Mouse (Mus musculus): ENCODE measurements around the gene Sh3pxd2b. TPM values are rescaled to one million over a fixed set of nuclear protein-coding genes. Genes with fewer than 3 reads are reported as not detected.

The Sh3pxd2b gene
- polyA plus RNA-seq (2014; fragmentation: Illumina TruSeq; extraction: RNeasy Lipid Tissue Mini Kit (QIAGEN cat#74804); ENCODE audit: low read depth, low replicate concordance) = 2.2 TPM

GRCm38 (mm10) chr11:32347607-32348432 is at the start of gene Sh3pxd2b:
Gene Sh3pxd2b (plus strand): TSS chr11:32347820.

DNA sequence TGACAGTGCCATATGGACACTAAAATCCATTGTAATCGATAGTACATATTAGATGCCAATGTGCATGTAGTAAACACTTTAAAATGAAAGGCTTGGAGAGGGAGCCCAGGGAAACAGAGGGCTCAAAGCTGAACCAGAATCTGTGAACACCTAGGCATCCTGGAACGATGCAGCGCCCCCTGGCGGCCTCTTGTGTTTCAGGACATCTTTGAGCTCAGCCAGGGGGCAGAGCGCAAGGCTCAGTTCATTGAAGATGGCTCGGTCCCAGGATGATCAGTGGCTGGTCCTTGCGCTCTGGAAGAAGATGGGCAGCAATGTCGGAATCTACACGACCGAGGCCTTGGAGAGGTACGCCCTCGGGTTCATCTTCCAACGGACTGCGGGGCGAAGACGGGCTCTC is 47.8 kb upstream of the Sh3pxd2b start, which contains the start of gene Hbq1a:
Gene Hbq1a, plus strand, starts transcription at position 205 of the 400 bp plus-strand sequence.

DNA sequence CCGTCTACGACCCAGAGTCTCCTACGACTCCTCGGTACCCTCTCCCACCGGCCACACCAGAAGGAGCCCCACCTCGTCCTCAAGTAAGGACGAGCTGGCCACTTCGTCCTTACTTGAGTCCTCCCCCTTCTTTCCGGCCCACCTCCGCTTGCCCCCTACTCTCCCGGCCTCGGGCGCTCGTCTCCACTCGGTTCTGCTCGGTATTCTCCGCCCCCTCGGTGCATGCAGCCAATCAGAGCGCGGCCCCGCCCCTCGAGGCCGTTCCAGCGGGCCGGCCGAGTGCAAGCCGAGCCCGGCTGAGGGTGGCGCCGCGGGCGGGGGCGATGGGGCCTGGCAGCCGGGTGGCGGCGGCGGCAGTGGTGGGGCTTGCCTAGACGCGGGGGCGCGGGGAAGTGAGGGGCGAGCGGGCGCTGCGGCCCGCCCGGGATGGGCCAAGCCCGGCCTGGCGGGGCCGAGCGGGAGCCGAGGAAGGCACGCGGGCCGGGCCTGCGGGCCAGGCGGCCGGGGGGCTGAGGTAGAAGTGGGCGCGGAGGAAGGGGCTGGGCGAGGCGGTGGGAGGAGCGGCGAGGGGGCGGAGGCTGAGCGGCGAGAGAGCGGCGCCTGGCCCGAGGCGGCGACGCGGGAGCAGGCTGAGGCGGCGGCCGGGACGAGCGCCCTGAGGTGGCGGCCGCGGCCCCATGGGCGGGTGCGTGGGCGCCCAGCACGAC is 107.3 kb downstream of the Sh3pxd2b start, which contains the start of gene Ubtd2:
Gene Ubtd2, plus strand, starts transcription at position 571 of the 707 bp plus-strand sequence.

Other genes starting within 250 kb of the Sh3pxd2b start
- gene Il9r, start 147.5 kb upstream of the Sh3pxd2b start, polyA plus RNA-seq (2014; fragmentation: Illumina TruSeq; extraction: RNeasy Lipid Tissue Mini Kit (QIAGEN cat#74804); ENCODE audit: low read depth, low replicate concordance) = 0.98 TPM
- gene Snrnp25, start 142.4 kb upstream of the Sh3pxd2b start, polyA plus RNA-seq (2014; fragmentation: Illumina TruSeq; extraction: RNeasy Lipid Tissue Mini Kit (QIAGEN cat#74804); ENCODE audit: low read depth, low replicate concordance) = 5.9 TPM
- gene Rhbdf1, start 125.5 kb upstream of the Sh3pxd2b start, polyA plus RNA-seq (2014; fragmentation: Illumina TruSeq; extraction: RNeasy Lipid Tissue Mini Kit (QIAGEN cat#74804); ENCODE audit: low read depth, low replicate concordance) = 0.28 TPM
- 6.3 TPM for gene Mpg, start 121.3 kb upstream of the Sh3pxd2b start, polyA plus RNA-seq (2014; fragmentation: Illumina TruSeq; extraction: RNeasy Lipid Tissue Mini Kit (QIAGEN cat#74804); ENCODE audit: low read depth, low replicate concordance)
- 4.0 TPM for gene Nprl3, start 80.1 kb upstream of the Sh3pxd2b start, polyA plus RNA-seq (2014; fragmentation: Illumina TruSeq; extraction: RNeasy Lipid Tissue Mini Kit (QIAGEN cat#74804); ENCODE audit: low read depth, low replicate concordance)
- not detected for gene Hba-x, start 71.4 kb upstream of the Sh3pxd2b start, polyA plus RNA-seq (2014; fragmentation: Illumina TruSeq; extraction: RNeasy Lipid Tissue Mini Kit (QIAGEN cat#74804); ENCODE audit: low read depth, low replicate concordance)
- not detected for gene Hba-a1, start 64.3 kb upstream of the Sh3pxd2b start, polyA plus RNA-seq (2014; fragmentation: Illumina TruSeq; extraction: RNeasy Lipid Tissue Mini Kit (QIAGEN cat#74804); ENCODE audit: low read depth, low replicate concordance)
- gene Hbq1b, start 60.9 kb upstream of the Sh3pxd2b start, polyA plus RNA-seq (2014; fragmentation: Illumina TruSeq; extraction: RNeasy Lipid Tissue Mini Kit (QIAGEN cat#74804); ENCODE audit: low read depth, low replicate concordance) = not detected
- gene Hba-a2, start 51.3 kb upstream of the Sh3pxd2b start, polyA plus RNA-seq (2014; fragmentation: Illumina TruSeq; extraction: RNeasy Lipid Tissue Mini Kit (QIAGEN cat#74804); ENCODE audit: low read depth, low replicate concordance) = 57.1 TPM
- not detected for gene Hbq1a, start 47.8 kb upstream of the Sh3pxd2b start, polyA plus RNA-seq (2014; fragmentation: Illumina TruSeq; extraction: RNeasy Lipid Tissue Mini Kit (QIAGEN cat#74804); ENCODE audit: low read depth, low replicate concordance)
- gene Ubtd2, start 107.5 kb downstream of the Sh3pxd2b start, polyA plus RNA-seq (2014; fragmentation: Illumina TruSeq; extraction: RNeasy Lipid Tissue Mini Kit (QIAGEN cat#74804); ENCODE audit: low read depth, low replicate concordance) = 3.7 TPM
- not detected for gene Efcab9, start 184.3 kb downstream of the Sh3pxd2b start, polyA plus RNA-seq (2014; fragmentation: Illumina TruSeq; extraction: RNeasy Lipid Tissue Mini Kit (QIAGEN cat#74804); ENCODE audit: low read depth, low replicate concordance)
- gene Stk10, start 185.5 kb downstream of the Sh3pxd2b start, polyA plus RNA-seq (2014; fragmentation: Illumina TruSeq; extraction: RNeasy Lipid Tissue Mini Kit (QIAGEN cat#74804); ENCODE audit: low read depth, low replicate concordance) = 2.6 TPM